Mouse (Mus musculus) thymus, adult 2 months (tissue): ENCODE measurements at regions not wholly inside any gene's neighbourhood (a gene's known extent, or its start where the extent isn't known, plus 50 kb on each side); places are given as distances from the start of the nearest gene placed in this dataset.

Experiments used
- CTCF ChIP-seq: fragments of 200-500 bp; IDR thresholded peaks from 2 replicates; pipeline ENCODE4 v1.5.1; 2012; ENCODE audit warnings: mild to moderate bottlenecking, control low read depth, low read length, moderate library complexity, borderline replicate concordance; ENCODE audit not compliant: control insufficient read depth, poor library complexity, insufficient read depth; ENCODE audit errors: extremely low read depth
- POLR2A ChIP-seq: fragments of 200-500 bp; IDR thresholded peaks from 2 replicates; pipeline ENCODE4 v1.6.1; 2012; ENCODE audit warnings: mild to moderate bottlenecking, low read length, control low read depth, moderate library complexity; ENCODE audit not compliant: control insufficient read depth, poor library complexity, insufficient read depth; ENCODE audit errors: extremely low read depth

DNA sequence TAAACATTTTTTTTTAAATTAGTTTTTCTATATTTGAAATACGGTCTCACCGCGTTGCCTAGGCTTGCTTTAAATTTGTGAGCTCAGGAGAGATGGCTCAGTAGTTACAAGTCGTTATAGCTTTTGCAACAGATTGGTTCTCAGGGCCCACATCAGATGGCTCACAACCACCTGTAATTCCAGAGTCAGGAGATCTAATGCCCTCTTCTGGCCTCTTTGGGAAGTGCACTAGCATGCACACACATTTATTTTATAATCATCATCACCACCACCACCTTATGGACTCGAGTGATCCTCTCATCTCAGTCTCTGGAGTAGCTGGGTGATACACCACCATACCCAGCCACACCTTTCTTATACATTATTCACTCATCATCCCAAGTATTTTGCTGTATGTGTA, 116.9 kb upstream of the Egln3 start:
- TF ChIP-seq CTCF (no peak), POLR2A (no peak)
